Mouse (Mus musculus): ENCODE data around the gene Olfr430. TPM values are rescaled to one million over a fixed set of nuclear protein-coding genes. Genes with fewer than 3 reads are reported as not detected.

The Olfr430 gene
- polyA plus RNA-seq, 1 experiment, result not detected

Other genes with a start within 250 kb of the Olfr430 start
- 6.8 and 6.9 TPM in 2 replicates for gene Ifi211, start 153.6 kb upstream of the Olfr430 start, polyA plus RNA-seq (2012; rRNA removed)
- gene Mndal, start 124.1 kb upstream of the Olfr430 start, polyA plus RNA-seq (2012; rRNA removed), result 23.0 and 26.2 TPM in 2 replicates
- 10.7 and 13.5 TPM in 2 replicates for gene Ifi203, start 123.9 kb upstream of the Olfr430 start, polyA plus RNA-seq (2012; rRNA removed)
- gene Ifi202b, start 83.9 kb upstream of the Olfr430 start, polyA plus RNA-seq (2012; rRNA removed), result not detected in 2 replicates
- 5.7 and 7.0 TPM in 2 replicates for gene Ifi205, start 34.8 kb upstream of the Olfr430 start, polyA plus RNA-seq (2012; rRNA removed)
- gene Olfr433, start 25.9 kb upstream of the Olfr430 start, polyA plus RNA-seq (2012; rRNA removed), result 0.03 and 0.08 TPM in 2 replicates
- not detected in 2 replicates for gene Olfr432, start 17.4 kb upstream of the Olfr430 start, polyA plus RNA-seq (2012; rRNA removed)
- gene Olfr429, start 17.7 kb downstream of the Olfr430 start, polyA plus RNA-seq (2012; rRNA removed), result not detected in 2 replicates
- not detected in 2 replicates for gene Olfr427, start 30.3 kb downstream of the Olfr430 start, polyA plus RNA-seq (2012; rRNA removed)
- not detected in 2 replicates for gene Olfr231, start 54.6 kb downstream of the Olfr430 start, polyA plus RNA-seq (2012; rRNA removed)
- gene Olfr424, start 64.9 kb downstream of the Olfr430 start, polyA plus RNA-seq (2012; rRNA removed), result not detected in 2 replicates
- gene Olfr420, start 89.0 kb downstream of the Olfr430 start, polyA plus RNA-seq (2012; rRNA removed), result not detected in 2 replicates
- gene Spta1, start 106.2 kb downstream of the Olfr430 start, polyA plus RNA-seq (2012; rRNA removed), result 0.01 and 0.03 TPM in 2 replicates
- not detected in 2 replicates for gene Olfr419, start 185.5 kb downstream of the Olfr430 start, polyA plus RNA-seq (2012; rRNA removed)

Data from urinary bladder, adult 2 months (tissue).